Mouse (Mus musculus) megakaryocyte progenitor cell, adult 5-6 weeks (primary cell): ENCODE data around the gene Gm20696. TPM values are rescaled to one million over a fixed set of nuclear protein-coding genes. Genes with fewer than 3 reads are reported as not detected.
A peak's percentile ranks its signal among the peaks of the same experiment; 100 is the strongest.

Experiments used
- ATAC-seq: replicated peaks from 2 replicates; pipeline ENCODE4 v1.8.0; 2016; ENCODE audit warnings: mild to moderate bottlenecking, moderate TSS enrichment, inconsistent platforms; ENCODE audit not compliant: poor library complexity
- total RNA-seq, 2 experiments: library from RNA; stranded (forward) in 1 of 2; stranded (reverse) in 1 of 2; fragments of 157-497, 149-512 nt in 1 of 2; fragments of 200-1000 nt in 1 of 2; gene quantifications; 2 replicates each; pipeline versions ENCODE4 v1.2.3 to v1.2.4; 2015 to 2017

Gm20696 gene
- total RNA-seq, 2 experiments from 2014 or later: 2.7 to 11.8 TPM

DNA sequence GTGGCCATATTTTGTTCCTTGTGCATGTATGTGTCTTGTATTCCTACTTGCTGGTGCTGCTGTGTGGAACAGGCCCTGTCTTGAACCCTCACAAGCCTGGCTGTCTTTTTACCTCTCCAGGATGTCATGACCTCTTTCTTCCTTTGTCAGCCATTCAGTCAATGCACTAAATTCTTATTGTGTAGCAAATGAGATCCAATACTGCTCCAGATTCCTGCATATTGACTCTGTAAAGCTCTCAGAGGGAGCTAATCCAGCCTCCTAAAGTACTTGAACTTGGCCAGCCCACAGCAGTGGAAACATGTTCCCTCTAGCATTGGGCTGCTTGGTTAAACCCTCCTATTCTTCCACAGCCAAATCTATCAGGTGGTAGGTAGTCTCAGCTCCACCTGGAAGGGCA, 425.8 kb downstream of the Gm20696 start:
- no peak for ATAC-seq

- ATAC-seq: peak; percentile 66
Observed at GRCm38 (mm10) chr6:99235588-99235987, 431.0 kb downstream of the Gm20696 start.

DNA sequence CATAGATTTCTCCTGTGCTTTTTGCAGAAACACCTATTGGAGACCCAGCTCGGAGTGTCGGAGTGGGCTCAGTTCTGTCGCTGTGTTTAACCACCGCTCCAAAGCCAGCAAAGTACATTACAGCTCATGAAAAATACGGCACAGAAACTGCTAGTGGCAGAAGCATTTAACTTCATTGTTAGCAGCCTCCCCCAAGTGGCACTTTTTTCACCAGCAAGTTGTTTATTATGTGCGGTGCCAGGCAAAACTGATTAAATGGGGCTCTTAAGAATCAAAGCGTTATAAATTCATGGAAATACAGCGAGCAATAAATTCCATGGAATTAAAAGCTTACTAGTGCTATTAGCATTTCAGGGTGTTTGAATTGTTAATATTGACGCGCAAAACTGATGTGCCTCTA, 433.2 kb downstream of the Gm20696 start:
- ATAC-seq: no peak

GRCm38 (mm10) chr6:99228336-99228870, 438.2 kb downstream of the Gm20696 start:
- ATAC-seq: no peak

DNA sequence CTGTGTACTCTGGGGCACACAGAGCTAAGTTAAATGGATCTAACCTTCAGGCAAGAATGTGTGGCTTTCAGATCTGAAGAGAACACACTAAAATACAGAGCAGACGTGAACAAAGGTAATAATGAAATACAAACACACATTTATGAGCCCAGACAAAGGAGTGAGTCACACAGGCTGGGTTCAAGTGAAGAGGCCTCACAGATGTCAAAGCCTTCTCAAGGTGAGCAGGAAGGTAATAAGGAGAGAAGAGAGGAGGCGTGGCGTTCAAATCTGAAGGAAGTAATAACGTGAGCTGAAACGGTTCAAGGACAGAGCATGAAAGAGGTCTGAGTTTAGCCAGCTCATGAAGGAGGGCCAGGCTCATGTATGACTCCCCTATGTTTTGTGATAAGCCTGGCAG, 445.4 kb downstream of the Gm20696 start:
- no peak for ATAC-seq

DNA sequence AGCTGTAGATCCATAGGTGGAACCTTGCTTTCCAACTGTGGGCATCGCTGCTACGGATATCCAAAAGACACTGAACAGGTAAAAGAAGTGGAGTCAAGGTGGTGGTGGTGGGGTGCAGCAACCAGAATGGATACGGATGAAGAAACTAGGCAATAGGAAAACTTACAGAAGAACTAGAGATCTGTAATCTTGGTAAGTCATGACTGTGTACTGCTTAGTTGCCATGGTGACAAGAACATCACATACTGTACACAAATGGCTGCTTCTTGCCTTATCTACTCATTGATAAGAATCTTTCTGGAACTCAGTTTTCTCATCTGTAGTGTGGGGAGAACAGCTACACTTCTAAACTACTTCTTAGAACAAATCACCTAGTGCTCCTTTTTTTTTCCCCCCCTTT, 446.1 kb downstream of the Gm20696 start:
- ATAC-seq: no peak

DNA sequence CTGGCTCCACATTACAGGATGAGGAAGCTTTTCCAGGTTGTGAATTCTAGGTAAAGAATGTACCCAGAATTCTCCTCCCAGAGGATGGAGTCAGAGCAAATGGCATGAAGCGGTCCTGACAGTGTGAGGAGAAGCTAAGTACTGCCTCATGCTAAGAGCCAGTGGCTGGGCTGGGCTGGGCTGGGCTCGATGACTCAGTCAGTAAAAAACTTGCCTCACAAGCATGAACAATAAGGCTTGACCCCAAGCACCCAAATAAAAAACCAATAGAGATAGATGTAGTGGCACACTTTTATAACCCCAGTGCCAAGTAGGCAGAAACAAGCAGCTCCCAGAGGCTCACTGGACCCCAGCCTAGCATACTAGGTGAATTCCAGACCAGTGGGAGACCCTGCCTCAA, 448.8 kb downstream of the Gm20696 start:
- ATAC-seq: no peak

DNA sequence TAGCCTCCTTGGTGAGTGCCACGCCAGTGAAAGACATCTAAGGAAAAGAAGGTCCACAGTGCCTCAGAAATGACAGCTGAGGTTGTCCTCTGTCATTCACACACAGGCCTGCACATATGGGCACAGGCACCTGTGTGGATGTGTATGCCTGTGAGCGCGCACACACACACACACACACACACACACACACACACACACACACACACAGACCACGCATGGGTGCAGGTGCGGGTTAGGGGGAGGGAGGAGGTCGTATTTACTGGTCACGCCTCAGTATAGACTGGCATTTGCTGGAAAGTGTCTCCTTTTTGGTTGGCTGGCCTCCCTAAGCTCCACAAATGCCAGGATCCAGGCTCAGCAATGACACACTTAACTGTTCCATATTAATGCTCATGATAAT, 449.4 kb downstream of the Gm20696 start:
- no peak for ATAC-seq

DNA sequence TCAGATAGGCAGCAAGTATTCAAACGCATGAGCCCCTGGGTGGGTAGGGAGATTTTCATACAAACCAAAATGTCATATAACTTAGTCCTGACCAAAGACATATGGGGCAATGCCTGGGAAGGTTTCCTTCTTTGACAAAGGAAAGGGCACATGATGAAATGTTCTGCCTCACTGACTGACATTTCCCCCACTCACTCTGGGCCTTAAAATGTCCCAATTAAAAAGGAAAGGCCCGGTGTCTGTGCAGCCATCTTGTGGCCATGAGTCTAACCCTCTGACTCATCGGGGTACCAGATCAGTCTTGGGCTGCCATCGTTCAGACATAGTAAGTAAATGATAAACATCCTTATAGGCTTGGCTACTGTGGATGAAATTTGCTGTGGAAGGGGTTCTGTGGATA, 454.1 kb downstream of the Gm20696 start:
- ATAC-seq: peak; percentile 67

GRCm38 (mm10) chr6:99211663-99212333, 454.8 kb downstream of the Gm20696 start:
- peak; percentile 89 for ATAC-seq

DNA sequence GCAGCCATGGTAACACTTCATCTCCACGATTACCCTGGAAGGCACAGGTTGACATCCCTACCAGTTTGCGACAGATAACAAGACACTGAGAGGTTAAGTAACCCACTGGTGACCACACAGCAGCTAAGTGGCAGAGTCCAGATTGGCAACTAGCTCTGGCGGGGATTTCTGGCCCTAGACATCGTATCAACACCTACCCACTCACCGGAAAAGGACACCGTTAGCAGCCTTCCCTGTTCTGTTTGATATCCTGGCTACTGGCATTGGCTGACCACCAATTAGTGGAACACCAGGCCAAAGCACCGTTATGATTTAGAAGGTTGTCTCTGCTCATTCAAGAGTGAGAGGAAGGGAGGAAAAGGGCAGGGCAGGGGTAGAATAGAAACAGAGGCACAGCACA, 456.4 kb downstream of the Gm20696 start:
- no peak for ATAC-seq

Other genes with a start within 250 kb of the Gm20696 start
- gene Foxp1, start 144.1 kb downstream of the Gm20696 start, total RNA-seq (2015): 72.1 and 97.3 TPM in 2 replicates
- 49.5 and 50.1 TPM in 2 replicates for gene Foxp1, start 144.1 kb downstream of the Gm20696 start, total RNA-seq (2017)
- 19.4 and 23.6 TPM in 2 replicates for gene Eif4e3, start within 50 bp of the Gm20696 start, total RNA-seq (2015)
- 19.8 and 20.8 TPM in 2 replicates for gene Eif4e3, start within 50 bp of the Gm20696 start, total RNA-seq (2017)
- 0.10 TPM in 1 of 2 replicates, not detected in the other for gene Gpr27, start 25.9 kb upstream of the Gm20696 start, total RNA-seq (2015)
- not detected in 2 replicates for gene Gpr27, start 25.9 kb upstream of the Gm20696 start, total RNA-seq (2017)
- 1.9 TPM in 1 of 2 replicates, not detected in the other for gene Prok2, start 59.6 kb upstream of the Gm20696 start, total RNA-seq (2015)
- not detected in 2 replicates for gene Prok2, start 59.6 kb upstream of the Gm20696 start, total RNA-seq (2017)